Mouse (Mus musculus) heart, embryonic 11.5 days (tissue): Measurements from ENCODE around the gene Stat6. TPM values are rescaled to one million over a fixed set of nuclear protein-coding genes. Genes with fewer than 3 reads are reported as not detected.

ENCODE experiments used
- ATAC-seq: fragments of 200-750 bp; cut with Nextera tagmentation; replicated peaks from 2 replicates; pipeline ENCODE4 v1.8.0; 2017; ENCODE audit warnings: moderate library complexity; ENCODE audit not compliant: insufficient number of reproducible peaks, low FRiP score, low TSS enrichment
- H3K27ac ChIP-seq: fragments of 300-500 bp; sonication (generic); 2 replicates; pipeline ENCODE4 v1.5.1; 2014; ENCODE audit warnings: mild to moderate bottlenecking, low read depth, low read length
- H3K27me3 ChIP-seq: fragments of 300-500 bp; sonication (generic); 2 replicates; pipeline ENCODE4 v1.6.1; 2014; ENCODE audit warnings: mild to moderate bottlenecking, low read length, mixed read lengths; ENCODE audit not compliant: control insufficient read depth, insufficient read depth
- H3K36me3 ChIP-seq: fragments of 300-500 bp; sonication (generic); 2 replicates; pipeline ENCODE4 v1.6.1; 2014; ENCODE audit warnings: mild to moderate bottlenecking, low read length, moderate library complexity, mixed read lengths; ENCODE audit not compliant: control insufficient read depth, insufficient read depth
- H3K4me1 ChIP-seq: fragments of 300-500 bp; sonication (generic); 2 replicates; pipeline ENCODE4 v1.6.1; 2014; ENCODE audit warnings: low read length; ENCODE audit not compliant: control insufficient read depth, insufficient read depth
- H3K4me2 ChIP-seq: fragments of 300-500 bp; sonication (generic); 2 replicates; pipeline ENCODE4 v1.6.1; 2014; ENCODE audit warnings: mild to moderate bottlenecking, moderate library complexity
- H3K4me3 ChIP-seq: fragments of 300-500 bp; sonication (generic); 2 replicates; pipeline ENCODE4 v1.5.1; 2014; ENCODE audit warnings: low read depth, low read length
- H3K9ac ChIP-seq: fragments of 300-500 bp; sonication (generic); 2 replicates; pipeline ENCODE4 v1.6.1; 2014; ENCODE audit warnings: mild to moderate bottlenecking, low read depth, low read length, moderate library complexity
- H3K9me3 ChIP-seq: fragments of 300-500 bp; sonication (generic); replicated peaks from 2 replicates; pipeline ENCODE4 v1.6.1; 2016; ENCODE audit warnings: low read length; ENCODE audit not compliant: control insufficient read depth
- WGBS: fragments of 180-500 bp; shearing (Covaris S2); extraction: QIAGEN DNeasy Blood & Tissue Kit; methylation state at CpG from one replicate; pipeline ENCODE4 v1.1.7; 2014; ENCODE audit not compliant: insufficient replicate concordance; 5-methylcytosine and 5-hydroxymethylcytosine counted together
- polyA plus RNA-seq: library from polyadenylated mRNA; unstranded; fragments of >200 nt; fragmentation: Nextera tagmentation; extraction: Ambion mirVana; gene quantifications from 2 replicates; pipeline ENCODE4 v1.2.1, GENCODE M21; 2014

The Stat6 gene
- polyA plus RNA-seq, 1 experiment from 2014 or later: 21.0 TPM

- Histone ChIP-seq H3K27me3 (no peaks in the 10 kb centered on the region), H3K4me2 (no peak within 1 kb of the TSS), H3K36me3 (0 out of 2 replicates have a peak, but pooled peaks cover 2% of the 10 kb centered on the region), H3K9ac (no peak within 1 kb of the TSS), H3K4me1 (no peaks in the 10 kb centered on the region), H3K27ac (no peak within 1 kb of the TSS), H3K9me3 (no peaks in the 10 kb centered on the region), H3K4me3 (no peak within 1 kb of the TSS)
- ATAC-seq: no peak
- 56% methylated on average over 2 of the region's 2 CpGs for WGBS
These were observed 62.0 kb downstream of the Stat6 start, which contains the start of gene Myo1a for GRCm38 (mm10) chr10:127704766-127705220. Gene Myo1a (plus strand): TSS chr10:127705170.

GRCm38 (mm10) chr10:127705783-127706182 is 63.0 kb downstream of the Stat6 start:
- no peak overlapping the region for H3K4me3 ChIP-seq

GRCm38 (mm10) chr10:127707721-127708120 is 64.9 kb downstream of the Stat6 start:
- Histone ChIP-seq H3K4me3 (no peak overlapping the region), H3K9me3 (no peaks in the 10 kb centered on the region), H3K27me3 (no peaks in the 10 kb centered on the region), H3K4me2 (no peak overlapping the region), H3K36me3 (no peaks in the 10 kb centered on the region), H3K27ac (no peak overlapping the region), H3K9ac (no peak overlapping the region), H3K4me1 (no peaks in the 10 kb centered on the region)
- ATAC-seq: no peak
- WGBS: 68% methylated on average over 7 of the region's 7 CpGs

More at GRCm38 (mm10) chr10:127705783-127706182, 63.0 kb downstream of the Stat6 start:
- H3K36me3 ChIP-seq: no peaks in the 10 kb centered on the region
- H3K9ac ChIP-seq: no peak overlapping the region
- WGBS: 83% methylated on average over 4 of the region's 4 CpGs
- no peaks in the 10 kb centered on the region for H3K27me3 ChIP-seq
- no peaks in the 10 kb centered on the region for H3K4me1 ChIP-seq
- H3K27ac ChIP-seq: no peak overlapping the region
- ATAC-seq: no peak
- H3K4me2 ChIP-seq: no peak overlapping the region
- H3K9me3 ChIP-seq: no peaks in the 10 kb centered on the region

- H3K27me3 ChIP-seq: no peaks in the 10 kb centered on the region
- no peak for ATAC-seq
- 73% methylated on average over 3 of the region's 3 CpGs for WGBS
- H3K9ac ChIP-seq: no peak overlapping the region
- H3K4me1 ChIP-seq: peaks cover 4% of the 10 kb centered on the region; the same call in 1 of the 2 replicates
- no peak overlapping the region for H3K4me3 ChIP-seq
- H3K36me3 ChIP-seq: no peaks in the 10 kb centered on the region
- no peaks in the 10 kb centered on the region for H3K9me3 ChIP-seq
- no peak overlapping the region for H3K27ac ChIP-seq
- H3K4me2 ChIP-seq: no peak overlapping the region
These were observed 66.1 kb downstream of the Stat6 start for GRCm38 (mm10) chr10:127708850-127709370.

- ATAC-seq: no peak
- H3K9me3 ChIP-seq: no peaks in the 10 kb centered on the region
- no peaks in the 10 kb centered on the region for H3K27me3 ChIP-seq
- H3K27ac ChIP-seq: no peak overlapping the region
- no peaks in the 10 kb centered on the region for H3K36me3 ChIP-seq
- H3K4me3 ChIP-seq: no peak overlapping the region
- peaks cover 4% of the 10 kb centered on the region; the same call in 1 of the 2 replicates for H3K4me1 ChIP-seq
- H3K4me2 ChIP-seq: no peak overlapping the region
- WGBS: 56% methylated on average over 13 of the region's 13 CpGs
- no peak overlapping the region for H3K9ac ChIP-seq
These were observed 67.5 kb downstream of the Stat6 start for GRCm38 (mm10) chr10:127710331-127710730.

Other genes with a start within 250 kb of the Stat6 start
- 0.24 and 0.30 TPM in 2 replicates for gene Stac3, start 141.3 kb upstream of the Stat6 start, polyA plus RNA-seq
- 10.1 and 13.9 TPM in 2 replicates for gene Ndufa4l2, start 128.0 kb upstream of the Stat6 start, polyA plus RNA-seq
- gene Shmt2, start 120.5 kb upstream of the Stat6 start, polyA plus RNA-seq: 71.3 and 82.7 TPM in 2 replicates
- 0.21 and 0.33 TPM in 2 replicates for gene Nxph4, start 108.4 kb upstream of the Stat6 start, polyA plus RNA-seq
- 32.8 and 34.6 TPM in 2 replicates for gene Lrp1, start 21.8 kb upstream of the Stat6 start, polyA plus RNA-seq
- 6.7 and 8.4 TPM in 2 replicates for gene Nemp1, start 23.9 kb downstream of the Stat6 start, polyA plus RNA-seq
- gene Nab2, start 25.6 kb downstream of the Stat6 start, polyA plus RNA-seq: 7.9 and 10.1 TPM in 2 replicates
- 0.14 and 0.49 TPM in 2 replicates for gene Myo1a, start 62.2 kb downstream of the Stat6 start, polyA plus RNA-seq
- 3.7 and 6.4 TPM in 2 replicates for gene Tac2, start 81.5 kb downstream of the Stat6 start, polyA plus RNA-seq
- 3.1 and 4.2 TPM in 2 replicates for gene Zbtb39, start 96.6 kb downstream of the Stat6 start, polyA plus RNA-seq
- gene Gpr182, start 108.7 kb downstream of the Stat6 start, polyA plus RNA-seq: 9.1 and 9.2 TPM in 2 replicates
- gene Rdh1, start 116.7 kb downstream of the Stat6 start, polyA plus RNA-seq: 0.10 TPM in 1 of 2 replicates, not detected in the other
- gene Rdh16f1, start 116.8 kb downstream of the Stat6 start, polyA plus RNA-seq: 0.10 TPM in 1 of 2 replicates, not detected in the other
- gene Rdh9, start 133.4 kb downstream of the Stat6 start, polyA plus RNA-seq: 0.18 TPM in 1 of 2 replicates, not detected in the other
- not detected in 2 replicates for gene Rdh16, start 158.2 kb downstream of the Stat6 start, polyA plus RNA-seq
- gene Rdh19, start 206.9 kb downstream of the Stat6 start, polyA plus RNA-seq: not detected in 2 replicates
- gene Rdh16f2, start 223.5 kb downstream of the Stat6 start, polyA plus RNA-seq: not detected in 2 replicates
- not detected in 2 replicates for gene Rdh7, start 245.8 kb downstream of the Stat6 start, polyA plus RNA-seq